Mouse (Mus musculus) left cerebral cortex, adult 11 months (tissue): ENCODE measurements around the gene Phldb1.
"Not testable (repeated sequence)": the region's sequence is repeated elsewhere in the genome, so short reads cannot be mapped to it uniquely, and the experiment has no call there.

Source experiments
- DNase-seq: peaks from one replicate; pipeline ENCODE4 v3.0.0; 2022; ENCODE audit warnings: low spot score

The Phldb1 gene

DNA sequence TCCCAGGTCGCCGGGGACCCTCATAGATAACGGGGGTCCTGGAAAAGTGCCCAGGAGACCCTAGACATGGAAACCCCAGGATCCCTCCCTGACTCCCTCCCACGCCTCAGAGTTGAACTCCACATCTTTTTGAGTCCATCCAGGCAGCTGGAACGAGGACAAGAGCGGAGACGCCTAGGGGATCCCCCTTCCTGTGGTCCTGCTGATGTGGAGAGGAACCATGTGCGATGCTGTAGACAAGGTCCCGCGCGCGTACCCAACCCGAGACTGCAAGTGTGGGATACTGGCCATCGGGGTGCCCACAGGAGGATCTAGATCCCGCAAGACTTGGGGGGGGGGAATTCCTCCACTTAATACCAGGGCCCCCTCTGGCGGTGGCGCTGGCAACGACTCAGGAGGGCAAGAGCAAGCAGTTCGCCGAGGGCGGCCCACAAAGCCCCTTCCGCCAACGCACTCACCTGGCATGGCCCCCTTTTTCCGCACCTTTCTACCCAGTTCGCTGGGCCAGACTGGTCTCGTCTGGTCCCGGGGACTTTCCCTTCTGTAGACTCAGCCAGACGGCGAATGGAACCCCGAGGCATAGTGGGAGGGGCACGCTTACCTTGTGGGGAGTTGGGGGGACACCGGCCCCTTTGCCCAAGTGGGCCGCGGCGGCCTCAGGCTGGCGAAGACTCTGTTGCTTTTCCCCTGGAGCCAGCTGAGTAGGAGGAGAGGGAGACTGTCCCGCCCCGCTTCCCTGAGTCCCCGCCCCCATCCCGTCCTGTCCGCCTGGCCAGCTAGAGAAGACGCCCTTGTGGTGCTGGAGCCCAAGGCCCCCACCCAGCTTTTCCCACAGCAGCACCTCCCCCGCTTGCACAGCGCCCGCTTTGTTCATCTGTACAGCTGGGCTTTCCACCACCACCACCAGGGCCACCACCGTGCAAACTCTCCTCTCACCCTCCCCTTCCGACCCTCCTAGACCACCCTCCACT, at the start of gene Phldb1:
Gene Phldb1 (minus strand): TSS at position 675 of the 971 bp plus-strand sequence.
- no peak for DNase-seq

DNA sequence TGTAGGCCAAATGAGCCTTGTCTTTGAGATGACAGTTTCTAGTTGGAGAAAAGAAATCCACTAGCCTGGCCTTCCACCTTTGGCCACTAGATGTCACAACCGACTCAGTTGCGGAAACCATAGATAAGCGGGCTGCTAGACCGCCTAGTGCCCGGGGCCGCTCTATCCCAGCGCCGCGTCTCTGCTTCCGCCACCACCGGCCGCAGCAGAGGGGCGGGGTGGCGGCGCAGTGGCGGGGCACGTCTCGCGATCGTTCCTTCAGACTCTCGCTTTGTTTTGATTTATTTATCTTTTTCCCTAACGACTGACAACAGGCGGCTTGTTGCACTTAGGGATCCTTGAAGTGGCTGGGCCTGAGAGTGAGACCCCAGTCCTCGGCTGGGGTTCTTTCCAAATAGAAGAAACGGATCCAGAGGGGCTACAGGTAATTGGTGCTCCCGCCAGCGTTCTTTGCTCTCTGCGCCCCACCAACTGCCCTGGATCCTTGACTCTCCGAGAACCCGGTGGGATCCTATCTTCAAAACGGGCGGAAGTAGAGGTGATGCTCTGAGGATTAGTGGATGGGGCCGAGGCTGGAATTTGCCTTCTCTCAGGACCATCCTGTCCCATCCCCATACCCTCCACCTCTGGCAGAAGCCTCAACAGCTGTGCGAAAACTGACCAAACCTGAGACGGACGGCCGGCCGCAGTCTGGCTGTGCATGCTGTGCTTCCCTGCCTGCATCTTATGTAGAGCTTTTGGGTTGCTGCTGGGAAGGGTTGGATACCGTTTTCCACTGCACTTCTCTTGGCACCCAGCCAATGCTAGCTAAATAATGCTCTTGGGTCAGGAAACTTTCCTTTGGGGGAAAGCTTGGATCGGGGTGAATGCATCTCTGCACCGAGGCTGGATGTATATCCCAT, 38.0 kb upstream of the Phldb1 start:
- peak; percentile 88 for DNase-seq

GRCm38 (mm10) chr9:44772392-44772749, 37.4 kb upstream of the Phldb1 start:
- DNase-seq = no peak

DNA sequence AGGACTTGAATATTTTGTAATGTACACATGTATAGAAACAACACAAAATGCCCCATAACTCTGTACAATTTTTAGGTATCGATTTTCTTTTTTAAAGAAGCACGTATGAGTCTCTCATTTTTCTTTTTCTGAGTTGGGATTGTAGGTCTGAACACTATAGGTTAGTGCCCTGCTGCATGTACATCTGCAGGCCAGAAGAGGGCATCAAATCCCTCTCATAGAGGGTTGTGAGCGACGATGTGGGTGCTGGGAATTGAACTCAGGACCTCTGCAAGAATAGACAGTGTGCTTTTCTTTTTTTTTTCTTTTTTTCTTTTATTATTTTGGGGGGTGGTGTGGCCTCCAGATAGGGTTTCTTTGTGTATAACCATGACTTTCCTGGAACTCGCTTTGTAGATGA, 36.4 kb upstream of the Phldb1 start:
- no peak for DNase-seq

DNA sequence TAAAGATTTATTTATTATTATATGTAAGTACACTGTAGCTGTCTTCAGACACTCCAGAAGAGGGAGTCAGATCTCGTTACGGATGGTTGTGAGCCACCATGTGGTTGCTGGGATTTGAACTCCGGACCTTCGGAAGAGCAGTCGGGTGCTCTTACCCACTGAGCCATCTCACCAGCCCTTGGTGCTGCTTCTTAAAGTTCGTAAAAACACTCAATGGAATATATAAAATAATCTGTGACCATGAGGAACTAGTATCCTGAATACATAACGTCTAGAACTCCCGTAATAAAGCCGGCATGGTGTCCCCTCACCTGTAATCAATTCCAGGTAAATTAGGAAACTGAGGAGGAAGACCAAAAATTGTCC, 33.0 kb upstream of the Phldb1 start:
- DNase-seq = not testable (repeated sequence)

- DNase-seq = peak; percentile 64
Measured at GRCm38 (mm10) chr9:44767101-44768028, 32.4 kb upstream of the Phldb1 start, which contains the start of the genes Arcn1 and Ift46. TSS of gene Arcn1 (minus strand) at chr9:44767845. TSS of gene Ift46 (plus strand) at chr9:44767908.

GRCm38 (mm10) chr9:44760873-44761272, 25.9 kb upstream of the Phldb1 start:
- no peak for DNase-seq

DNA sequence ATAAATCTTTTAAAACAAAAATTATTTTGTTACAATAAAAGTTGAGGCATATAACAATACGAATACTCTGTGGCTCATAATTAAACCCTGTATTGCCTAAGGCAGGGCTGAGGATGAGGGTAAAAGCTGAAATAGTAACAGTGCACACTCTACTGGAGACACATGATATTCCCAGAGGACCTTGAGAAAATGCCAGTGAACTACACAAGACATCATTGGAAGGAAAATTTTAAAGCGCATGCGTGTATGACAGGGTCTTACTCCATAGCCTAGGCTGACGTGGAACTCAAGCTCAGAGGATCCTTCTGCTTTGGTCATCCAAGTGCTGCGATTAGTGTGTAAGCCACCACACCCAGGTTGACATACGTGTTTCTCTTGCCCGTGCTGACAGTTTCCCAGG, 13.5 kb upstream of the Phldb1 start:
- DNase-seq = no peak

DNA sequence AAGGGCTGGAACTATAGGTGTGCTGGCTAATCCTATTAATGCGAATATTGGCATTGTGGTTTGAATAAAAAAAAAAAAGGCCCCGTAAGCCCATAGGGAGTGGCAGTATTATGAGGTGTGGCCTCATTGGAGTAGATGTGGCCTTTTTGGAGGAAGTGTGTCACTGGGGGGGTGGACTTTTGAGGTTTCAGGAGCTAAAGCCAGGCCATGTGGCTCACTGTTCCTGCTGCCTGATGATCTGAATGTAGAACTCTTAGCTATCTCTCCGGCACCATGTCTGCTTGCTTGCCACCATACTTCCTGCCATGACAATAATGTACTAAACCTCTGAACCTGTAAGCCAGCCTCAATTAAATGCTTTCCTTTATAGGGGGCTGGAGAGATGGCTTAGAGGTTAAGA, 12.3 kb upstream of the Phldb1 start:
- DNase-seq = no peak

DNA sequence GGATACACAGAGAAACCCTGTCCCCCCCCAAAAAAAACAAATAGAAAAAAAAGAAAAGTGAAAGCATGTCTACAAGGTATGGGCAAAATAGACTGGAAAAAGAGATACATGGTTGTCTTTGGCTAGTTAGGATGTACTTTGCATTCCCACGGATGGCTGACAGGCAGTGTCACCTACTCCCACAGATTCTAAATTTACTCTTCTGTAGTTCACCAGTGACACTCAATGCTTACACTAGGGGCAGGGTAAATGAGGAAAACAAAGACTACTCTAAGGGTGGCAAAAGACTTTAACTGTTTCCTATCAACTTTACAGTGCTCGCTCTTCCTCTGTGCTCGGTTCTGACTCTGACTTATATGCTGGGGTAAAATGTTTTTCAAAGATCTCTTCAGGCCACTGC, 11.7 kb upstream of the Phldb1 start:
- no peak for DNase-seq

- no peak for DNase-seq
Measured at GRCm38 (mm10) chr9:44745371-44745770, 10.4 kb upstream of the Phldb1 start.

DNA sequence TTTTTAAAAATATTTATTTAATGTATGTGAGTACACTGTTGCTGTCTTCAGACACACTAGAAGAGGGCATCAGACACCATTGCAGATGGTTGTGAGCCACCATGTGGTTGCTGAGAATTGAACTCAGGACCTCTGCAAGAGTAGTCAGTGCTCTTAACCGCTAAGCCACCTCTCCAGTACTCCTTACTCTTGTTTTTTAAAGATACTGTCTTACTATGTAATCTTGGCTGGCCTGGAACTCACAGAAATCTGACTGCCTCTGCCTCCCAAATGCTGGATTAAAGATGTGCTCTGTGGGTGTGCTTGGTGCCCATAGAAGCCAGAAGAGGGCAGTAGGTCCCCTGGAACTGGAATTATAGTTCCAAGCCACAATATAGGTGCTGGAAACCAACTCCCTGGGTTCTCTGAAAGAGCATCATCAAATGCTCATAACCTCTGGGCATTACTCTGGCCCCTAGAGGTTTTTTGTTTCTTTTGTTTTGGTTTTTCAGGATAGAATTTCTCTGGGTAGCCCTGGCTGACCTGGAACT, 5.7 kb upstream of the Phldb1 start:
- DNase-seq = no peak

- DNase-seq = no peak
Measured at GRCm38 (mm10) chr9:44737240-44737949, 2.4 kb upstream of the Phldb1 start.

GRCm38 (mm10) chr9:44736301-44736700, 1.3 kb upstream of the Phldb1 start:
- DNase-seq = no peak

- no peak for DNase-seq
Measured at GRCm38 (mm10) chr9:44735886-44736285, 888 bp upstream of the Phldb1 start.

- DNase-seq = no peak
Measured at GRCm38 (mm10) chr9:44733671-44734523, 1.1 kb downstream of the Phldb1 start.

DNA sequence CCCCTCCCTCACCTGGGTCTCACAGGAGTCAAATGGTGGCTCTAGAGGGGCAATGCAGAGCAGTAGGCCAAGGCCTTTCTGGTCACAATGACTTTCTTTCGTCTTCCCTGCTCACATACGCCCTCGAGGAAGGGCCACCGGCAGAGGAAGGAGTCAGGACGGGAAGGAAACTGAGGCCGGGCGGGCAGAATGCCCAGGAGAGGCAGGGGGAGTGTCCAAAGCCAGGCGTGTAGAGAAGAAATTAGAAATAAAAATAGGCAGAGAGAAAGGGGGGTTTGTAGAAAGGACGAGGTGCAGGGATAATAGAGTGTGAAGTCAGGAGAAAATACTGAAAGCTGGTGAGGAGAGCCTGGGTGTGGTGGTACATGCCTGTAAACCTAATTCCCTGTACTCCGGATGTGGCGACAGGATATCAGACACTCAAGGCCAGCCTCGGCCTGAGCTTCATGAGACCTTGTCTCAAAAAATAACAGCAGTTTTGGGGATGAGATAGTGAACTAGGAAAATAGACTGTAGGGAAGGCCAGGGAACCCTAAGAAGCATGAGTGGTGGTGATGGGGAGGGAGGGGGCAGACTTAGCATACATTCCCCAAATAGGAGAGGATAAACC, 2.0 kb downstream of the Phldb1 start:
- no peak for DNase-seq

DNA sequence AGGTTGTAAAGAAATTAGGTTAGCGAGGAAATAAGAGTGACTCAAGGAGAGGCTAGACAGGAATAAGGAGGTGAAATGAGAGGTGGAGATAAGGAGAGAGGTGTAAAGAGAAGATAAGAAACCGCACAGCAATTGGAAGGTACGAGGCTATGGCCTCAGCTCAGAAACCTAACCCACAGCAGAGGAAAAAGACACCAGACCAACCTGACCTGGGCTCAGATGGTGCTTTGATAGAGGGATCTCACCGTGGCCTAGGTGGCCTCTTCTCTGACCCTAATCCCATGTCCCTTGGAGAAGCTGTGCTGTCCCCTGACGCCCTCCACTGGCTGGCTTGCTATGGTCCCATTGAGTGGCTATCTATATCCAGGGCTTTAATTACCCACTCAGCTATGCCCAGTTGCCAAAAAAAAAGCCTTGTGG, 2.9 kb downstream of the Phldb1 start:
- no peak for DNase-seq

- no peak for DNase-seq
Measured at GRCm38 (mm10) chr9:44727441-44727840, 7.6 kb downstream of the Phldb1 start.
